15 mouse cellular contexts compared by ENCODE assay signal in genomic region chr7:131810916-131811315, GRCm38 (mm10).
"Had no signal": no experiment of that assay in that cellular context is flagged by ENCODE, and none has a peak within 500 bp of the region (broad histone marks: within the 10 kb centered on the region; RNA-seq: fewer than 3 reads in every experiment).

No protein-coding gene starts in this region.

- H3K9ac ChIP-seq: limb, embryonic 15.5 days; liver, embryonic 12.5 days; lung, embryonic 14.5 days; neural tube, embryonic 12.5 days; stomach, embryonic 15.5 days had no signal

- H3K4me1 ChIP-seq: limb, embryonic 15.5 days; liver, embryonic 12.5 days; stomach, embryonic 15.5 days had no signal

- H3K4me2 ChIP-seq: limb, embryonic 15.5 days; liver, embryonic 12.5 days; lung, embryonic 14.5 days; neural tube, embryonic 12.5 days; stomach, embryonic 15.5 days had no signal

- H3K4me3 ChIP-seq: limb, embryonic 15.5 days; liver, embryonic 12.5 days; midbrain, embryonic 10.5 days; neural tube, embryonic 12.5 days; stomach, embryonic 15.5 days had no signal

- H3K9me3 ChIP-seq: limb, embryonic 15.5 days; liver, embryonic 12.5 days; midbrain, embryonic 10.5 days; neural tube, embryonic 12.5 days; stomach, embryonic 15.5 days had no signal

- H3K27ac ChIP-seq: kidney, postnatal 0 days; limb, embryonic 15.5 days; midbrain, embryonic 10.5 days; neural tube, embryonic 12.5 days; stomach, embryonic 15.5 days had no signal

- ATAC-seq: liver, embryonic 12.5 days had no signal

- H3K36me3 ChIP-seq: limb, embryonic 15.5 days; liver, embryonic 12.5 days; midbrain, embryonic 10.5 days; neural tube, embryonic 12.5 days; stomach, embryonic 15.5 days had no signal

- DNase-seq: kidney, postnatal 36 days; layer of hippocampus, adult 9-11 months; layer of hippocampus, postnatal 36 days; lung, embryonic 14.5 days; lung, postnatal 10 days; lung, postnatal 4 days; midbrain, embryonic 14.5 days; right cerebral cortex, postnatal 14 days; thymus, postnatal 4 days had no signal

- H3K27me3 ChIP-seq: limb, embryonic 15.5 days; liver, embryonic 12.5 days; stomach, embryonic 15.5 days had no signal
